Mouse (Mus musculus): ENCODE measurements around the gene Chrnb4. TPM values are rescaled to one million over a fixed set of nuclear protein-coding genes. Genes with fewer than 3 reads are reported as not detected.

The Chrnb4 gene
- polyA plus RNA-seq, 1 experiment from 2014 or later = 0.79 TPM

GRCm38 (mm10) chr9:55039983-55040382 is 8.6 kb downstream of the Chrnb4 start:
- no peaks in the 10 kb centered on the region for H3K9me3 ChIP-seq (replicated peaks; ENCODE audit: control insufficient read depth, low read length)
- H3K36me3 ChIP-seq (replicated peaks; ENCODE audit: control insufficient read depth, insufficient read depth, low read depth, low read length) = no peaks in the 10 kb centered on the region
- H3K9ac ChIP-seq (replicated peaks; ENCODE audit: low read length) = no peak overlapping the region
- no peak for ATAC-seq (replicated peaks; ENCODE audit: insufficient number of reproducible peaks, low FRiP score, low TSS enrichment, low read depth)
- no peak overlapping the region for H3K27ac ChIP-seq (replicated peaks; ENCODE audit: low read depth, low read length)
- H3K4me2 ChIP-seq (ENCODE audit: low read depth, low read length) = no peak overlapping the region
- H3K4me1 ChIP-seq (ENCODE audit: control insufficient read depth, insufficient read depth, low read length) = no peaks in the 10 kb centered on the region
- no peak overlapping the region for H3K4me3 ChIP-seq (ENCODE audit: low read depth, low read length)
- WGBS = 67% methylated on average over 5 of the region's 5 CpGs
- no peaks in the 10 kb centered on the region for H3K27me3 ChIP-seq (ENCODE audit: control insufficient read depth, insufficient read depth, low read length)
- no peak for DNase-seq (ENCODE audit: low spot score)

DNA sequence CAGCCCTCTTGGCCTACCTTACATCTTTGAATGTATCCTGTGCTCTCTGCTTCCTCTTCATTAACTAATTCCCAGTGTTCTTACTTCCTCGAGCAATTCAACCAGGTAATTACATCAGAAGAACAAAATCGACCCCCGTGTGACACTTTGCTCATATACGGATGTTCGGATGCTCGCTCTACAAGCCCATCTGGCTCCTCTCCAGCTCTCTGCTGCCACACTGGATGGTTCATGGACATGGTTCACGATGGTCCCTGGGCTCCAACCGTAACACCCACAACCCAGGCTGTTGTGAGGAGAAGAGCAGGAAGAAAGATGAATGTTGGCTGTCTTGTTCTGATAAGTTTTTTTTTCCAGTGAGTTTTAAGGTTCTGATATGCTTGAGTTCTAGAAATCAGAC is 9.6 kb downstream of the Chrnb4 start:
- Histone ChIP-seq H3K27me3 (ENCODE audit: control insufficient read depth, insufficient read depth, low read length) (no peaks in the 10 kb centered on the region), H3K4me2 (ENCODE audit: low read depth, low read length) (no peak overlapping the region), H3K9me3 (replicated peaks; ENCODE audit: control insufficient read depth, low read length) (no peaks in the 10 kb centered on the region), H3K4me1 (ENCODE audit: control insufficient read depth, insufficient read depth, low read length) (no peaks in the 10 kb centered on the region), H3K9ac (replicated peaks; ENCODE audit: low read length) (no peak overlapping the region), H3K36me3 (replicated peaks; ENCODE audit: control insufficient read depth, insufficient read depth, low read depth, low read length) (no peaks in the 10 kb centered on the region), H3K27ac (replicated peaks; ENCODE audit: low read depth, low read length) (no peak overlapping the region), H3K4me3 (ENCODE audit: low read depth, low read length) (no peak overlapping the region)
- no peak for DNase-seq (ENCODE audit: low spot score)
- 81% methylated on average over 8 of the region's 8 CpGs for WGBS
- no peak for ATAC-seq (replicated peaks; ENCODE audit: insufficient number of reproducible peaks, low FRiP score, low TSS enrichment, low read depth)

DNA sequence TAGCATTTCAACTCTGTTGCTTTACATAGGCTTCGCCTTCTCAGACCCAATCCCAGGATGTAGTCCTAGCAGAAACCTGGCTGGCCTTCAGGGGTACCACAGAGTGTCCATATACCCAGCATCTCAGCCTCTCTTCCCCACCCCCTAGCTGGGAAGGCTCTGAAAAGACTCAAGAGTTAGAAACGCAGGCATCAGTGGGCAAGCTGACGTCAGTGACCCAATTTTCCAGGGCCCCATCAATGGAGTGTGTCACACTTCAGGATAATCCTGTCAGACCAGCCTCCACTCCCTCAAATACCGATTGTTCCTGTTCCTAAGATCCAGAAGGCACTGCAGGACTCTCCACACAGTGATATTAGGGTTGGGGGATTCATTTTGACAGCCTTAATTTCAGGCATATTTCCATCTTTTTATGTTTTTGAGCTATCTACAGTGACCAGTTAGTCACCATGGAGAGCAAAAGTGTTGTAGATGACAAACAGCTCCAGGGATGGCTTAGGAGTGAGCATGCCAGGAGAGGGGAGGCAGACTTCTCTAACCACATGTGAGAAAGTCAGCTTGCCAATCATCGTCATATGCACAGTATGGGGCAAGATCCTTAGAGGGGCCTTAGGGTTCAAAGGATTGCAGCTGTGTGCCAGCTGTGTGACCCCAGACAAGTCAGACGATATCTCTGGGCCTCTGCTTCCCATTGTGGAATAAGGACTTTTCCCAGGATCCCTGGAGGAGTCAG is 17.0 kb downstream of the Chrnb4 start:
- DNase-seq (ENCODE audit: low spot score) = no peak
- 41% methylated on average over 6 of the region's 6 CpGs for WGBS

GRCm38 (mm10) chr9:55026275-55026663 is 22.3 kb downstream of the Chrnb4 start, which contains the start of gene Chrna3:
Chrna3 (minus strand) TSS chr9:55026562.
- Histone ChIP-seq H3K4me1 (ENCODE audit: control insufficient read depth, insufficient read depth, low read length) (no peaks in the 10 kb centered on the region; the same call in 1 of the 2 replicates), H3K27me3 (ENCODE audit: control insufficient read depth, insufficient read depth, low read length) (peaks cover 25% of the 10 kb centered on the region), H3K27ac (replicated peaks; ENCODE audit: low read depth, low read length) (no peak within 1 kb of the TSS), H3K36me3 (replicated peaks; ENCODE audit: control insufficient read depth, insufficient read depth, low read depth, low read length) (no peaks in the 10 kb centered on the region), H3K4me2 (ENCODE audit: low read depth, low read length) (peak within 1 kb of the TSS; percentile 70), H3K9me3 (replicated peaks; ENCODE audit: control insufficient read depth, low read length) (no peaks in the 10 kb centered on the region), H3K9ac (replicated peaks; ENCODE audit: low read length) (peak within 1 kb of the TSS; percentile 15), H3K4me3 (ENCODE audit: low read depth, low read length) (peak within 1 kb of the TSS; percentile 31)
- ATAC-seq (replicated peaks; ENCODE audit: insufficient number of reproducible peaks, low FRiP score, low TSS enrichment, low read depth) = peak; percentile 47
- DNase-seq (ENCODE audit: low spot score) = peak; percentile 63
- under 1% methylated on average over 37 of the region's 39 CpGs for WGBS

More for the DNA sequence above, 17.0 kb downstream of the Chrnb4 start:
- no peak overlapping the region for H3K4me2 ChIP-seq (ENCODE audit: low read depth, low read length)
- no peak overlapping the region for H3K4me3 ChIP-seq (ENCODE audit: low read depth, low read length)
- H3K9ac ChIP-seq (replicated peaks; ENCODE audit: low read length) = no peak overlapping the region
- H3K27ac ChIP-seq (replicated peaks; ENCODE audit: low read depth, low read length) = no peak overlapping the region
- no peaks in the 10 kb centered on the region; the same call in 1 of the 2 replicates for H3K4me1 ChIP-seq (ENCODE audit: control insufficient read depth, insufficient read depth, low read length)
- no peaks in the 10 kb centered on the region for H3K36me3 ChIP-seq (replicated peaks; ENCODE audit: control insufficient read depth, insufficient read depth, low read depth, low read length)
- no peaks in the 10 kb centered on the region for H3K9me3 ChIP-seq (replicated peaks; ENCODE audit: control insufficient read depth, low read length)
- H3K27me3 ChIP-seq (ENCODE audit: control insufficient read depth, insufficient read depth, low read length) = peaks cover 1% of the 10 kb centered on the region
- ATAC-seq (replicated peaks; ENCODE audit: insufficient number of reproducible peaks, low FRiP score, low TSS enrichment, low read depth) = no peak

DNA sequence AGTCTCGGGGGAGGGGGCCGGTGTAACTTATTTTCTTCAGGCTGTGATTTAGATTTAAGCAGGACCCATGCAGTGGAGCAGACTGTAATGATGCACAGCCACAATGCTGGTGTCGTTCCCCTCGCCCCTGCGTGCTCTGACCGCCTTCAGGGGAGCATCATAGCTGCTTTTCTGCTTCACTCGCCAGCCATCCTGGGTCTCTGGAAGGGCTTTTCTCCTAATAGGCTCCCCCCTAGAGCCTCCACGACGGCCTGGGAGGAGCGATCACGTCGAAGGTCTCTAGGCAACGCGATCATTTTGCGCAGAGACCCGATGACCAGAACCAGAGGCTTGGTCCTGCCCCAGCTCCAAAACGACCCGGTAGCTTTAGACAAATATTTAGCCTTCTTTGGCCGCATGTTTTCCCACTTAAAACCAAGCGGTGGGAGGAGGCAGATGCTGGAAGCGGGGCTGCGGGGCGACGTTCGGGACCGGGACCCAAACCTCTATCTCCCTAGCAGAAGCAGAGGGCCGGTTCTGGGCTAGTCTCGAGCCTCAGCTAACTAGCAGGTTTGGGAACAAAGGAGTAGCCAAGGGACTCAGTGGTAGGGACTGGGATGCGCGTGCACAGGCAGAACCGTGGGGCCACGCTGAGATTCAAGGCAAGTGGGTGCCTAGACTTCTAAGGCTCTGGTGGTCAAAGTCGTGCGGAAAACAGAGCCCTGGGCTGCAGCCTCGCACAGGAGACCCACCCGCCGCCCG is 22.9 kb downstream of the Chrnb4 start:
- Histone ChIP-seq H3K4me3 (ENCODE audit: low read depth, low read length) (peak overlapping the region; percentile 31), H3K27ac (replicated peaks; ENCODE audit: low read depth, low read length) (no peak overlapping the region), H3K9me3 (replicated peaks; ENCODE audit: control insufficient read depth, low read length) (no peaks in the 10 kb centered on the region), H3K27me3 (ENCODE audit: control insufficient read depth, insufficient read depth, low read length) (peaks cover 25% of the 10 kb centered on the region), H3K36me3 (replicated peaks; ENCODE audit: control insufficient read depth, insufficient read depth, low read depth, low read length) (no peaks in the 10 kb centered on the region), H3K9ac (replicated peaks; ENCODE audit: low read length) (peak overlapping the region; percentile 15), H3K4me1 (ENCODE audit: control insufficient read depth, insufficient read depth, low read length) (no peaks in the 10 kb centered on the region; the same call in 1 of the 2 replicates), H3K4me2 (ENCODE audit: low read depth, low read length) (peak overlapping the region; percentile 70)
- no peak for DNase-seq (ENCODE audit: low spot score)
- ATAC-seq (replicated peaks; ENCODE audit: insufficient number of reproducible peaks, low FRiP score, low TSS enrichment, low read depth) = 0 out of 2 replicates have a peak, but pooled peaks have one; percentile 11
- 8% methylated on average over 38 of the region's 38 CpGs for WGBS

- ATAC-seq (replicated peaks; ENCODE audit: insufficient number of reproducible peaks, low FRiP score, low TSS enrichment, low read depth) (no peak), DNase-seq (ENCODE audit: low spot score) (peak; percentile 90)
- Histone ChIP-seq H3K4me3 (ENCODE audit: low read depth, low read length) (no peak overlapping the region), H3K36me3 (replicated peaks; ENCODE audit: control insufficient read depth, insufficient read depth, low read depth, low read length) (no peaks in the 10 kb centered on the region), H3K27ac (replicated peaks; ENCODE audit: low read depth, low read length) (no peak overlapping the region), H3K4me1 (ENCODE audit: control insufficient read depth, insufficient read depth, low read length) (no peaks in the 10 kb centered on the region; the same call in 1 of the 2 replicates), H3K9me3 (replicated peaks; ENCODE audit: control insufficient read depth, low read length) (no peaks in the 10 kb centered on the region), H3K9ac (replicated peaks; ENCODE audit: low read length) (no peak overlapping the region), H3K4me2 (ENCODE audit: low read depth, low read length) (no peak overlapping the region), H3K27me3 (ENCODE audit: control insufficient read depth, insufficient read depth, low read length) (peaks cover 25% of the 10 kb centered on the region)
- WGBS = 32% methylated on average over 13 of the region's 13 CpGs
These were observed 24.5 kb downstream of the Chrnb4 start for GRCm38 (mm10) chr9:55023902-55024583.

DNA sequence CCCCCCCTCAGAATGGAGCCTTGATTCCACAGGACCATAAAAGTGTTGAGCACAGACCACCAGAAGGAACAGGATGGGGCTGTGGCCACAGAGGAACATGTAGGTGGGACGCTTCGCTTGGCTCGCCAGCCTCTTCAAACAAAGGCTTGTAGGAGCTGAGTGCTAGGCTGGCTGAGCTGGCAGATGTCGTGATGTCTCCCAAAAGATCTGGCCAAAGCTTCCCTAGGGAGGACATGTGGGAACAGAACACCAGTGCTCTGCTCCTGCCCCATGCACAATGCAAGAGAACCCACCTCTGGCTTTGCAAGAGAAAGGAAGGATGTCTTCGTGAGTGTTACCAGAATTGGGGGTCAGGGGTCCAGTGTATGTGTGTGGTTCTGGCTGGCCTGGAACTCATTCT is 25.3 kb downstream of the Chrnb4 start:
- Histone ChIP-seq H3K9me3 (replicated peaks; ENCODE audit: control insufficient read depth, low read length) (no peaks in the 10 kb centered on the region), H3K9ac (replicated peaks; ENCODE audit: low read length) (no peak overlapping the region), H3K4me2 (ENCODE audit: low read depth, low read length) (no peak overlapping the region), H3K4me1 (ENCODE audit: control insufficient read depth, insufficient read depth, low read length) (no peaks in the 10 kb centered on the region; the same call in 1 of the 2 replicates), H3K27ac (replicated peaks; ENCODE audit: low read depth, low read length) (no peak overlapping the region), H3K27me3 (ENCODE audit: control insufficient read depth, insufficient read depth, low read length) (peaks cover 25% of the 10 kb centered on the region), H3K36me3 (replicated peaks; ENCODE audit: control insufficient read depth, insufficient read depth, low read depth, low read length) (no peaks in the 10 kb centered on the region), H3K4me3 (ENCODE audit: low read depth, low read length) (no peak overlapping the region)
- ATAC-seq (replicated peaks; ENCODE audit: insufficient number of reproducible peaks, low FRiP score, low TSS enrichment, low read depth) (no peak), DNase-seq (ENCODE audit: low spot score) (no peak)
- 88% methylated on average over 5 of the region's 5 CpGs for WGBS
